ENCODE assay signal across 1 mouse cellular context in the genomic region with DNA sequence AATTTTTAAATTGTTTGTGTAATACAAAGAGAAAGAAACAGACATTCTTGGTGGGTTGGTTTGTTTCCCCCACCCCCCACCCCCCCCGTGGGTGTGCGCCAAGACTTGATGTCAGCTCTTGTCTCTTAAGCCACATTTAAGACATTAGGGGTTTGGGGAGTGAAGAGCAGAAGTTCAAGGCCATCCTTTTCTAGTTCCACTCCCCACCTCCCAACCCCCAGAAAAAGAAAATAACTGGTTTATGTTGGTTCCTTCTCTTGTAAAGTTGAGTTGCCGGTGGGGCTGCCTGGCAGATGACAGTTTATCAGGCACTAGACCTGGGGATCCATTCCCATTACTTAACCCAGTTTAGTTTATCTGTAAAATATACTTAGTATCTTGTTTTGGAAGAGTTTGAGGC.
TF ChIP-seq lines count a peak whose summit lies in the region.

No protein-coding gene starts in this region.

TF ChIP-seq in CH12.LX, 34 proteins besides CTCF, POLR2A, EP300 and RAD21:
- TF ChIP-seq MXI1 (IDR thresholded peaks at IDR 0.05; ENCODE audit: low read depth, low read length) (peak; percentile 40; the same call in 1 of the 2 replicates), SMC3 (IDR thresholded peaks at IDR 0.05; ENCODE audit: low read depth, low read length) (no peak)
TF ChIP-seq in CH12.LX: peak in this region for 1.
